Mouse (Mus musculus) olfactory bulb, adult 2 months (tissue): Measurements from ENCODE around the gene Syncrip.

Experiments
- CTCF ChIP-seq: fragments of 200-500 bp; IDR thresholded peaks from 2 replicates; pipeline ENCODE4 v1.5.1; 2012; ENCODE audit warnings: low read depth, mild to moderate bottlenecking, low read length, moderate library complexity; ENCODE audit not compliant: insufficient read depth
- POLR2A ChIP-seq: fragments of 200-500 bp; IDR thresholded peaks from 2 replicates; pipeline ENCODE4 v1.6.1; 2012; ENCODE audit warnings: mild to moderate bottlenecking, low read depth, low read length, moderate library complexity; ENCODE audit not compliant: insufficient read depth

- TF ChIP-seq CTCF (no peak), POLR2A (no peak)
Measured at GRCm38 (mm10) chr9:88515546-88515945, 33.2 kb upstream of the Syncrip start.
